Mouse (Mus musculus) liver, postnatal 0 days (tissue): ENCODE results near the gene Csnk2a2. TPM values are rescaled to one million over a fixed set of nuclear protein-coding genes. Genes with fewer than 3 reads are reported as not detected.
A peak's percentile ranks its signal among the peaks of the same experiment; 100 is the strongest.

Source experiments
- ATAC-seq: fragments of 200-750 bp; cut with Nextera tagmentation; 2 replicates; pipeline ENCODE4 v1.8.0; 2017; ENCODE audit warnings: mild to moderate bottlenecking, moderate library complexity
- DNase-seq: peaks from one replicate; pipeline ENCODE4 v3.0.0-alpha.2; 2016
- H3K27ac ChIP-seq: fragments of 300-500 bp; sonication (generic); 2 replicates; pipeline ENCODE4 v1.5.1; 2014; ENCODE audit warnings: antibody characterized with exemption, moderate library complexity, mild to moderate bottlenecking, low read depth
- H3K27me3 ChIP-seq: fragments of 300-500 bp; sonication (generic); 2 replicates; pipeline ENCODE4 v1.6.1; 2014; ENCODE audit warnings: low read length, control low read depth, mixed read lengths; ENCODE audit not compliant: insufficient read depth
- H3K36me3 ChIP-seq: fragments of 300-500 bp; sonication (generic); replicated peaks from 2 replicates; pipeline ENCODE4 v1.6.1; 2014; ENCODE audit warnings: mild to moderate bottlenecking, control low read depth, low read length, moderate library complexity, mixed read lengths; ENCODE audit not compliant: insufficient read depth
- H3K4me1 ChIP-seq: fragments of 300-500 bp; sonication (generic); 2 replicates; pipeline ENCODE4 v1.6.1; 2014; ENCODE audit warnings: antibody characterized with exemption, mild to moderate bottlenecking, control low read depth; ENCODE audit not compliant: insufficient read depth
- H3K4me2 ChIP-seq: fragments of 300-500 bp; sonication (generic); 2 replicates; pipeline ENCODE4 v1.6.1; 2014; ENCODE audit warnings: low read depth, mild to moderate bottlenecking, low read length, moderate library complexity, mixed read lengths
- H3K4me3 ChIP-seq: fragments of 300-500 bp; sonication (generic); 2 replicates; pipeline ENCODE4 v1.5.1; 2014; ENCODE audit warnings: low read depth, low read length
- H3K9ac ChIP-seq: fragments of 300-500 bp; sonication (generic); replicated peaks from 2 replicates; pipeline ENCODE4 v1.6.1; 2014; ENCODE audit warnings: mild to moderate bottlenecking, moderate library complexity
- H3K9me3 ChIP-seq: fragments of 300-500 bp; sonication (generic); 2 replicates; pipeline ENCODE4 v1.6.1; 2016; ENCODE audit warnings: mild to moderate bottlenecking, control low read depth, low read length, mixed read lengths
- CTCF ChIP-seq: sonication (generic); IDR thresholded peaks from 2 replicates; pipeline ENCODE4 v1.5.1; 2016; ENCODE audit warnings: antibody characterized with exemption, low read depth
- EP300 ChIP-seq: IDR thresholded peaks from 2 replicates; pipeline ENCODE4 v1.6.1; 2016; ENCODE audit warnings: antibody characterized with exemption, low read depth, mild to moderate bottlenecking
- WGBS: fragments of 180-500 bp; shearing (Covaris S2); extraction: QIAGEN DNeasy Blood & Tissue Kit; methylation state at CpG from one replicate; pipeline ENCODE4 v1.1.7; 2014; ENCODE audit not compliant: insufficient replicate concordance; 5-methylcytosine and 5-hydroxymethylcytosine counted together
- polyA plus RNA-seq: library from polyadenylated mRNA; unstranded; fragments of >200 nt; fragmentation: Nextera tagmentation; extraction: Ambion mirVana; gene quantifications from 2 replicates; pipeline ENCODE4 v1.2.1, GENCODE M21; 2015

Gene Csnk2a2
- polyA plus RNA-seq, 1 experiment from 2014 or later, result 4.7 TPM

- no peak for DNase-seq
- peak; percentile 64 for ATAC-seq
- no peak for TF ChIP-seq EP300
- no peak for TF ChIP-seq CTCF
Observed at GRCm38 (mm10) chr8:95450271-95450670, 39.6 kb downstream of the Csnk2a2 start.

DNA sequence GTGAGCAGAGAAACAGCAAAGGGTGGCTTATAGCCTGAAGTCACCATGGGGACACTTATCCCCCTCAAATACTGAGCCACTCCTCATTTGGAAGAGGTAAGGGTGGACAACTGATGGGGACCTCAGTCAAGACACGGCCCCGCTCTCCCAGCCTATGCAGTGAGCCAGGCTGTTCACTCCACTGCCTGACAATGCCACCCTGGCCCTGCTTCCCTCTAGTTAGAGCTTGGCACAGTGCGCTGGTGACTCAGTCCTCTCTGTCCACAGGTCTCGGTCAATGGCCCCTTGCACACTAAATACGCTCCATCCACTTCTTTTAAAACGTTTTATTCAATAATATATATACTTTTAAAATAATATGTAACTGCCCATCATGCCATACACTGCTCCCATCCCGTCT, 42.2 kb downstream of the Csnk2a2 start:
- TF ChIP-seq CTCF, result no peak
- TF ChIP-seq EP300, result no peak
- no peak for ATAC-seq
- Histone ChIP-seq H3K9me3 (no peaks in the 10 kb centered on the region), H3K27me3 (no peaks in the 10 kb centered on the region), H3K9ac (no peak overlapping the region), H3K36me3 (peaks cover 30% of the 10 kb centered on the region), H3K4me3 (no peak overlapping the region), H3K4me2 (no peak overlapping the region), H3K4me1 (no peaks in the 10 kb centered on the region), H3K27ac (no peak overlapping the region)
- no peak for DNase-seq
- 83% methylated on average over 7 of the region's 7 CpGs for WGBS

More at GRCm38 (mm10) chr8:95450271-95450670, 39.6 kb downstream of the Csnk2a2 start:
- H3K9me3 ChIP-seq, result no peaks in the 10 kb centered on the region
- H3K27me3 ChIP-seq, result no peaks in the 10 kb centered on the region
- no peak overlapping the region for H3K4me2 ChIP-seq
- H3K36me3 ChIP-seq, result peaks cover 48% of the 10 kb centered on the region
- no peak overlapping the region for H3K9ac ChIP-seq
- no peaks in the 10 kb centered on the region for H3K4me1 ChIP-seq
- H3K27ac ChIP-seq, result no peak overlapping the region
- H3K4me3 ChIP-seq, result no peak overlapping the region
- WGBS, result 86% methylated on average over 5 of the region's 5 CpGs

- 82% methylated on average over 4 of the region's 4 CpGs for WGBS
- no peaks in the 10 kb centered on the region for H3K27me3 ChIP-seq
- no peak overlapping the region for H3K9ac ChIP-seq
- no peaks in the 10 kb centered on the region for H3K4me1 ChIP-seq
- H3K4me3 ChIP-seq, result no peak overlapping the region
- no peak for ATAC-seq
- DNase-seq, result no peak
- H3K36me3 ChIP-seq, result peaks cover 10% of the 10 kb centered on the region; the same call in 1 of the 2 replicates
- TF ChIP-seq EP300 (no peak), CTCF (no peak)
- no peaks in the 10 kb centered on the region for H3K9me3 ChIP-seq
- H3K27ac ChIP-seq, result no peak overlapping the region
- H3K4me2 ChIP-seq, result no peak overlapping the region
Observed at GRCm38 (mm10) chr8:95445042-95445441, 44.8 kb downstream of the Csnk2a2 start.

DNA sequence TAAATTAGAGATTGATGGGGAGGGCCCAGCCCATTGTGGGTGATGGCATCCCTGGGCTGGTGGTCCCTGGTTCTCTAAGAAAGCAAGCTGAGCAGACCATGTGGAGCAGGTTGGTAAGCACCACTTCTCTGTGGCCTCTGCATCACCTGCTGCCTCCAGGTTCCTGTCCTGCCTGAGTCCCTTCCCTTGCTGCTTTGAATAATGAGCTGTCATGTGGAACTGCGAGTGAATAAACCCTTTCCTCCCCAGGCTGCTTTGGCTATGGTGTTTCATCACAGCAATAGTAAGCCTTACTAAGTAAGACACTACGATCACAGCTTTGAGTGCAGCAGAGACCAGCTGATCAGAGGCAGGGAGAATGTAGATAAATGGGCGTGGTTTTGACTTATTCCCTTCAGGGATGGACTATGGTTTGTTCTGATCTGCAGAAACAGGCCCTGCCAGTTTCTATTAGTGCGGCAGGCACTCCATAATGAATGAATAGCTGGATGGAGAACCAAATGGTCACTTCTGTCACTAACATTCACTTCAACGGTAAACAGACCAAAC, 48.3 kb downstream of the Csnk2a2 start:
- H3K9me3 ChIP-seq, result no peaks in the 10 kb centered on the region
- H3K27ac ChIP-seq, result no peak overlapping the region
- DNase-seq (no peak), ATAC-seq (no peak)
- H3K4me2 ChIP-seq, result no peak overlapping the region
- no peak for TF ChIP-seq EP300
- no peak for TF ChIP-seq CTCF
- H3K36me3 ChIP-seq, result no peaks in the 10 kb centered on the region
- WGBS, result 44% methylated on average over 5 of the region's 5 CpGs
- 0 out of 2 replicates have a peak, but pooled peaks cover 4% of the 10 kb centered on the region for H3K4me1 ChIP-seq
- H3K27me3 ChIP-seq, result no peaks in the 10 kb centered on the region
- H3K4me3 ChIP-seq, result no peak overlapping the region
- H3K9ac ChIP-seq, result no peak overlapping the region

DNA sequence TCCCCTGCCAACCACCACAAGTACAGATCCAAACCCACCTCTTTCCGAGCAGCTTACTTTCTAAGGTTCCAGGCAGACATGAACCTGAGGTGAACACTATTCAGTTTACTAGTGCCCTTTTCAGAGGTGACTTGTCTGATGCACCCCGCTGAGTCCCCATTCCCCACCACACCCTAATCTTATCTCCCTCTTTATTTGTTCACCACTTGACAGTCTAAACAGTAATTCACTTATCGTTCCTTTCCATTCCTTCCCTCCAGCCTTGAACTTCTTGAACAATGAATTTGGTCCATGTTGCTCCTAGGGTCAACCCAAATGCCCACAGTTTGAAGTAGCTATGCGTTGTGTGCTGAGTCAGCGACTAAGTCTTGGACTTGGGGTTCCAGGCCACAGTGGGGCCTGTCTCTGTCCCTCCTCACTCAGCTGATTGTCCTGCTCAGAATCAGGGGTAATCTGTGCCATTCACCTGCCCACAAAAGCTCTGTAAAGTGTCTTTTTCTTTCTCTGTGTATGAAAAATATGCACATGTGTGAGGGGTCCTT, 49.6 kb downstream of the Csnk2a2 start:
- Histone ChIP-seq H3K27ac (no peak overlapping the region), H3K36me3 (no peaks in the 10 kb centered on the region), H3K9ac (no peak overlapping the region), H3K4me3 (no peak overlapping the region), H3K27me3 (no peaks in the 10 kb centered on the region), H3K9me3 (no peaks in the 10 kb centered on the region), H3K4me2 (no peak overlapping the region), H3K4me1 (0 out of 2 replicates have a peak, but pooled peaks cover 4% of the 10 kb centered on the region)
- WGBS, result 47% methylated on average over 5 of the region's 5 CpGs
- ATAC-seq (no peak), DNase-seq (no peak)
- TF ChIP-seq CTCF (no peak), EP300 (peak; percentile 43)

DNA sequence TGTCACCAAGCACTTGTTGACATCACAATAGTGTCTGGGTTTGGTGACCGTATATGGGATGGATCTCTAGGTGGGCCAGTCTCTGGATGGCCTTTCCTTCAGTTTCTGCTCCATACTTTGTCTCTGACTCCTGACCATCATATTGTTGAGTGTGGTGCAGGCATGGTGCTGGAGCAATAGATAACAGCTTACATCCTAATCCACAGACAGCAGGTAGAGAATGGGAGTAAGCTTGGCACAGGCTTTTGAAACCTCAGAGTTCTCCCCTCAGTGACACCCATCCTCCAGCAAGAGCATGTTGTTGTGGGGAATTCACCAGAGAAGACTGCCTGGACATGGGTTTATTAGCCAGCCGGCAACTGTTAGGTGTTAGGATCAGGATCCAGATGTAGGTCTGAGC, 50.4 kb downstream of the Csnk2a2 start:
- no peaks in the 10 kb centered on the region for H3K9me3 ChIP-seq
- H3K4me1 ChIP-seq, result 0 out of 2 replicates have a peak, but pooled peaks cover 7% of the 10 kb centered on the region
- H3K4me2 ChIP-seq, result no peak overlapping the region
- H3K4me3 ChIP-seq, result no peak overlapping the region
- no peak overlapping the region for H3K27ac ChIP-seq
- no peak overlapping the region for H3K9ac ChIP-seq
- no peaks in the 10 kb centered on the region for H3K27me3 ChIP-seq
- DNase-seq (no peak), ATAC-seq (no peak)
- H3K36me3 ChIP-seq, result no peaks in the 10 kb centered on the region
- 88% methylated on average over 2 of the region's 2 CpGs for WGBS
- no peak for TF ChIP-seq EP300
